Mouse (Mus musculus): ENCODE measurements around the gene Ttll12. TPM values are rescaled to one million over a fixed set of nuclear protein-coding genes. Genes with fewer than 3 reads are reported as not detected.

Ttll12 gene
- total and polyA plus RNA-seq, 3 experiments: 43.9 to 76.5 TPM; not detected in 1

- H3K4me1 ChIP-seq (ENCODE audit: control insufficient read depth in 1 of 2, insufficient read depth in 2 of 2, low read length in 2 of 2): peaks cover 3 to 25% of the 10 kb centered on the region in 2 experiments; a peak in 3 of 4 replicates
- TF ChIP-seq CHD2 (IDR thresholded peaks at IDR 0.05; ENCODE audit: low read length) (no peak), RAD21 (IDR thresholded peaks at IDR 0.05; ENCODE audit: low read depth, low read length) (no peak), SMC3 (IDR thresholded peaks at IDR 0.05; ENCODE audit: low read depth, low read length) (no peak), KAT2A (conservative IDR thresholded peaks at IDR 0.05; ENCODE audit: low read depth, low read length) (no peak), ETS1 (IDR thresholded peaks at IDR 0.05; ENCODE audit: low read depth, low read length) (no peak), MAFK (IDR thresholded peaks at IDR 0.05; ENCODE audit: borderline replicate concordance, low read depth, low read length) (no peak), GABPA (IDR thresholded peaks at IDR 0.05; ENCODE audit: low read depth, low read length) (no peak), HCFC1 (IDR thresholded peaks at IDR 0.05; ENCODE audit: low read depth, low read length) (no peak), MEF2A (IDR thresholded peaks at IDR 0.05; ENCODE audit: extremely low read depth, insufficient replicate concordance, low read depth, low read length, poor library complexity, severe bottlenecking) (no peak), POLR2AphosphoS5 (IDR thresholded peaks at IDR 0.05; ENCODE audit: borderline replicate concordance, low read depth, low read length) (no peak), ZNF384 (IDR thresholded peaks at IDR 0.05; ENCODE audit: low read depth, low read length) (no peak), CHD1 (IDR thresholded peaks at IDR 0.05; ENCODE audit: low read depth, low read length) (no peak), ZKSCAN1 (IDR thresholded peaks at IDR 0.05; ENCODE audit: low read depth, low read length) (no peak), USF2 (IDR thresholded peaks at IDR 0.05; ENCODE audit: borderline replicate concordance in 1 of 2, insufficient read depth in 1 of 2, low read depth in 1 of 2, low read length in 2 of 2) (no peak)
- peaks cover 2% of the 10 kb centered on the region; the same call in 1 of the 2 replicates for H3K79me2 ChIP-seq (ENCODE audit: control insufficient read depth, insufficient read depth, low read length, poor library complexity)
- no peak for DNase-seq (ENCODE audit: low read depth, low spot score)
- H3K9ac ChIP-seq (ENCODE audit: control insufficient read depth, low read depth, low read length, poor library complexity, severe bottlenecking): no peak overlapping the region
- peaks cover 0 to 8% of the 10 kb centered on the region in 2 experiments; a peak in 2 of 4 replicates for H3K36me3 ChIP-seq (ENCODE audit: control insufficient read depth in 1 of 2, insufficient read depth in 2 of 2, low read length in 2 of 2)
- no peak overlapping the region for H3K4me3 ChIP-seq (ENCODE audit: control insufficient read depth in 1 of 2, insufficient read depth in 1 of 2, low read depth in 2 of 2, low read length in 2 of 2)
- no peaks in the 10 kb centered on the region for H3K9me3 ChIP-seq (replicated peaks; ENCODE audit: insufficient read depth, low read length)
- H3K27me3 ChIP-seq (ENCODE audit: control insufficient read depth in 1 of 2, insufficient read depth in 2 of 2, low read length in 2 of 2): no peaks in the 10 kb centered on the region
- no peak overlapping the region for H3K27ac ChIP-seq (ENCODE audit: control insufficient read depth, low read depth, low read length)
Measured at GRCm38 (mm10) chr15:83568544-83568943, 26.4 kb downstream of the Ttll12 start.

- peaks cover 3 to 26% of the 10 kb centered on the region in 2 experiments; a peak in 3 of 4 replicates for H3K4me1 ChIP-seq (ENCODE audit: control insufficient read depth in 1 of 2, insufficient read depth in 2 of 2, low read length in 2 of 2)
- no peak overlapping the region for H3K9ac ChIP-seq (ENCODE audit: control insufficient read depth, low read depth, low read length, poor library complexity, severe bottlenecking)
- H3K27ac ChIP-seq (ENCODE audit: control insufficient read depth, low read depth, low read length): no peak overlapping the region
- H3K27me3 ChIP-seq (ENCODE audit: control insufficient read depth in 1 of 2, insufficient read depth in 2 of 2, low read length in 2 of 2): no peaks in the 10 kb centered on the region
- peaks cover 0 to 8% of the 10 kb centered on the region in 2 experiments; a peak in 2 of 4 replicates for H3K36me3 ChIP-seq (ENCODE audit: control insufficient read depth in 1 of 2, insufficient read depth in 2 of 2, low read length in 2 of 2)
- DNase-seq (ENCODE audit: low read depth, low spot score): no peak
- peaks cover 2% of the 10 kb centered on the region; the same call in 1 of the 2 replicates for H3K79me2 ChIP-seq (ENCODE audit: control insufficient read depth, insufficient read depth, low read length, poor library complexity)
- no peaks in the 10 kb centered on the region for H3K9me3 ChIP-seq (replicated peaks; ENCODE audit: insufficient read depth, low read length)
- TF ChIP-seq TAL1 (IDR thresholded peaks at IDR 0.05; ENCODE audit: low read length): 0 out of 2 replicates have a peak, but pooled peaks have one; percentile 2
- TF ChIP-seq SMC3 (IDR thresholded peaks at IDR 0.05; ENCODE audit: low read depth, low read length): no peak
- no peak overlapping the region for H3K4me3 ChIP-seq (ENCODE audit: control insufficient read depth in 1 of 2, insufficient read depth in 1 of 2, low read depth in 2 of 2, low read length in 2 of 2)
Measured at GRCm38 (mm10) chr15:83567728-83568127, 27.2 kb downstream of the Ttll12 start.
